In the genomic region with DNA sequence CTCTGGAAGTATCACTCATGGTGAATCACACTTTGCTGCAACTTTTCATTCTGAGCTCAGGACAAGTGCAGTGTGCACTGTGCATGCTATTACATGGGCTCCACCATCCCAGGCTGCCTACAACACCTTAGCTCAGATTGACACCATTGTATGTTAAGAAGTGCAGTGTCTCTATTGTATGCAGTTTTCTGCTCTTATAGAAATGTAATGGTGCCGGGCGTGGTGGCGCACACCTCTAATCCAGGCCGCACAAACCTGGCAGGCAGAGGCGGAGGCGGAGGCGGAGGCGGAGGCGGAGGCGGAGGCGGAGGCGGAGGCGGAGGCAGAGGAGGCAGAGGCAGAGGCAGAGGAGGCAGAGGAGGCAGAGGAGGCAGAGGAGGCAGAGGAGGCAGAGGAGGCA, we compare ENCODE assay signal across 30 mouse cellular contexts. TPM values are rescaled to one million over a fixed set of nuclear protein-coding genes. Genes with fewer than 3 reads are reported as not detected.
DNase-seq lines count a peak whose midpoint lies in the region; ATAC-seq and TF ChIP-seq lines count a peak whose summit lies in the region.
"Had no signal": no experiment of that assay in that cellular context is flagged by ENCODE, and none has a peak within 500 bp of the region (broad histone marks: within the 10 kb centered on the region; RNA-seq: fewer than 3 reads in every experiment).

No protein-coding gene starts in this region.

- H3K4me3 ChIP-seq in E14TG2a.4 (replicated peaks; ENCODE audit: low read length) = peak overlapping the region; percentile 37; the same call in 1 of the 2 replicates
- peak overlapping the region; percentile 5; the same call in 1 of the 2 replicates for H3K4me3 ChIP-seq in ES-Bruce4 (ENCODE audit: low read depth, low read length)
- H3K4me3 ChIP-seq in ES-E14 (ENCODE audit: insufficient read depth in 1 of 2, low read depth in 1 of 2, low read length in 2 of 2, poor library complexity in 1 of 2, severe bottlenecking in 1 of 2) = peak overlapping the region; percentile 4 to 22; a peak in 1 of 4 replicates
- H3K4me3 ChIP-seq in stomach, postnatal 0 days (ENCODE audit: low read depth, low read length) = no peak overlapping the region
- H3K4me3 ChIP-seq: embryonic facial prominence, embryonic 13.5 days; embryonic facial prominence, embryonic 15.5 days; erythroblast, embryonic 14.5 days; forebrain, embryonic 10.5 days; forebrain, embryonic 12.5 days had no signal

- TF ChIP-seq POLR2A in ES-Bruce4 (IDR thresholded peaks at IDR 0.05; ENCODE audit: insufficient read depth, low read length) = no peak

- TF ChIP-seq CTCF in E14TG2a.4 (conservative IDR thresholded peaks at IDR 0.05; ENCODE audit: low read length) (no peak), ES-Bruce4 (IDR thresholded peaks at IDR 0.05; ENCODE audit: low read depth, low read length) (no peak)
- TF ChIP-seq CTCF in stomach, postnatal 0 days (IDR thresholded peaks at IDR 0.05; ENCODE audit: low read depth) = no peak

- no peak for ATAC-seq in stomach, postnatal 0 days (ENCODE audit: low FRiP score, low TSS enrichment)
- ATAC-seq: forebrain, embryonic 14.5 days; forebrain, embryonic 16.5 days had no signal

- peak overlapping the region; percentile 100 for H3K27ac ChIP-seq in ES-Bruce4 (ENCODE audit: insufficient read depth, low read length)
- H3K27ac ChIP-seq in ES-E14 (ENCODE audit: insufficient read depth, low read depth, low read length, poor library complexity, severe bottlenecking) = peak overlapping the region; percentile 99
- no peak overlapping the region for H3K27ac ChIP-seq in stomach, postnatal 0 days (replicated peaks)
- H3K27ac ChIP-seq: embryonic facial prominence, embryonic 13.5 days; embryonic facial prominence, embryonic 15.5 days; forebrain, embryonic 10.5 days; forebrain, embryonic 12.5 days had no signal

- WGBS in stomach, postnatal 0 days = 84% methylated on average over 13 of the region's 13 CpGs

- H3K4me1 ChIP-seq in E14TG2a.4 (replicated peaks; ENCODE audit: low read depth, low read length) (peaks cover 46% of the 10 kb centered on the region), ES-Bruce4 (ENCODE audit: control insufficient read depth, insufficient read depth, low read length) (no peaks in the 10 kb centered on the region), ES-E14 (ENCODE audit: control insufficient read depth in 2 of 2, insufficient read depth in 2 of 2, low read length in 2 of 2, poor library complexity in 1 of 2) (peaks cover 4 to 12% of the 10 kb centered on the region in 2 experiments)
- H3K4me1 ChIP-seq in stomach, postnatal 0 days (replicated peaks; ENCODE audit: control insufficient read depth, insufficient read depth) = no peaks in the 10 kb centered on the region
- H3K4me1 ChIP-seq: embryonic facial prominence, embryonic 15.5 days had no signal

- H3K9ac ChIP-seq in ES-Bruce4 (ENCODE audit: low read depth, poor library complexity, severe bottlenecking) (no peak overlapping the region), ES-E14 (ENCODE audit: insufficient read depth, low read depth, low read length, poor library complexity, severe bottlenecking) (0 out of 2 replicates have a peak overlapping the region, but pooled peaks have one; percentile 44)
- no peak overlapping the region for H3K9ac ChIP-seq in stomach, postnatal 0 days (ENCODE audit: low read length)
- H3K9ac ChIP-seq: embryonic facial prominence, embryonic 13.5 days; embryonic facial prominence, embryonic 15.5 days; forebrain, embryonic 12.5 days had no signal

- no peak overlapping the region for H3K4me2 ChIP-seq in stomach, postnatal 0 days (replicated peaks; ENCODE audit: low read depth)
- H3K4me2 ChIP-seq: embryonic facial prominence, embryonic 13.5 days; embryonic facial prominence, embryonic 15.5 days; forebrain, embryonic 12.5 days had no signal

- H3K36me3 ChIP-seq in E14TG2a.4 (ENCODE audit: insufficient read depth, low read length) (peaks cover 5% of the 10 kb centered on the region; the same call in 1 of the 2 replicates), ES-Bruce4 (ENCODE audit: control insufficient read depth, insufficient read depth, low read length, poor library complexity, severe bottlenecking) (no peaks in the 10 kb centered on the region), ES-E14 (ENCODE audit: control insufficient read depth, insufficient read depth, low read length, poor library complexity, severe bottlenecking) (no peaks in the 10 kb centered on the region)
- no peaks in the 10 kb centered on the region for H3K36me3 ChIP-seq in stomach, postnatal 0 days (ENCODE audit: control insufficient read depth, insufficient read depth, low read length)
- H3K36me3 ChIP-seq: embryonic facial prominence, embryonic 13.5 days; embryonic facial prominence, embryonic 15.5 days; forebrain, embryonic 10.5 days; forebrain, embryonic 12.5 days had no signal

- TF ChIP-seq EP300 in ES-Bruce4 (IDR thresholded peaks at IDR 0.05; ENCODE audit: insufficient read depth, low read depth, low read length) = 0 out of 2 replicates have a peak, but pooled peaks have one; percentile 32
- TF ChIP-seq EP300 in stomach, postnatal 0 days (optimal IDR thresholded peaks at IDR 0.05) = no peak

- H3K27me3 ChIP-seq in E14TG2a.4 (ENCODE audit: insufficient read depth, low read length) = no peaks in the 10 kb centered on the region
- H3K27me3 ChIP-seq in ES-Bruce4 (ENCODE audit: control insufficient read depth, insufficient read depth, low read length, poor library complexity, severe bottlenecking) = no peaks in the 10 kb centered on the region
- no peaks in the 10 kb centered on the region for H3K27me3 ChIP-seq in stomach, postnatal 0 days (ENCODE audit: control insufficient read depth, insufficient read depth, low read length)
- H3K27me3 ChIP-seq: embryonic facial prominence, embryonic 15.5 days; forebrain, embryonic 12.5 days had no signal

- H3K9me3 ChIP-seq in E14TG2a.4 (ENCODE audit: low read length) (peaks cover 18% of the 10 kb centered on the region), ES-Bruce4 (replicated peaks; ENCODE audit: control insufficient read depth, insufficient read depth, low read length, poor library complexity, severe bottlenecking) (peaks cover 9% of the 10 kb centered on the region), ES-E14 (ENCODE audit: control insufficient read depth, insufficient read depth, low read depth, low read length) (peaks cover 4% of the 10 kb centered on the region; the same call in 1 of the 2 replicates)
- no peaks in the 10 kb centered on the region for H3K9me3 ChIP-seq in stomach, postnatal 0 days (ENCODE audit: control insufficient read depth, low read length)
- H3K9me3 ChIP-seq: embryonic facial prominence, embryonic 13.5 days; embryonic facial prominence, embryonic 15.5 days; forebrain, embryonic 10.5 days; forebrain, embryonic 12.5 days had no signal

- DNase-seq in ES-E14 (ENCODE audit: low read depth, low spot score) (no peak), ZHBTc4 (ENCODE audit: low read depth, low spot score) (peak; percentile 81)
- DNase-seq in stomach, postnatal 0 days (ENCODE audit: low spot score) = no peak
- no peak for DNase-seq in layer of hippocampus, postnatal 25 days (ENCODE audit: extremely low spot score in 1 of 2, low spot score in 1 of 2)
- no peak for DNase-seq in urinary bladder, postnatal 36 days (ENCODE audit: low spot score in 2 of 2)
- DNase-seq: adrenal gland, adult 2 months; adrenal gland, postnatal 10 days; adrenal gland, postnatal 25 days; cerebellum, adult 11 months; cerebellum, adult 18-20 months; cerebellum, adult 8-10 months; cerebellum, adult 9-11 months; cerebellum, postnatal 14 days; cerebellum, postnatal 36 days; embryo, embryonic 11 days had no signal

- in situ Hi-C loops in ES-E14 (cut with MboI; ENCODE audit: low sequenced_read_pairs in 2 of 2, unreplicated experiment in 2 of 2) = no loop called here

TF ChIP-seq in ES-E14, 5 proteins besides CTCF, POLR2A, EP300 and RAD21:
- TF ChIP-seq ZC3H11A (IDR thresholded peaks at IDR 0.05; ENCODE audit: borderline replicate concordance, low read depth, low read length) = no peak
- TF ChIP-seq HCFC1 (IDR thresholded peaks at IDR 0.05; ENCODE audit: borderline replicate concordance, insufficient read depth, low read length) = no peak
- no peak for TF ChIP-seq CHD2 (IDR thresholded peaks at IDR 0.05; ENCODE audit: low read depth, low read length)
- no peak for TF ChIP-seq ZNF384 (IDR thresholded peaks at IDR 0.05; ENCODE audit: low read depth, low read length)
- no peak for TF ChIP-seq MAFK (IDR thresholded peaks at IDR 0.05; ENCODE audit: insufficient read depth, low read depth, low read length)

RNA-seq across cellular contexts. Expression of a gene that starts 19.8 kb away (rescaled TPM):
- 7.8 and 11.8 TPM in 2 replicates for polyA plus RNA-seq in ES-Bruce4 (2011; ENCODE audit: insufficient read depth, insufficient read length, low read depth, missing spikeins)
- 38.9 and 43.6 TPM in 2 replicates for total RNA-seq in ES-E14 (2012; rRNA removed)
- 142 and 153 TPM in 2 replicates for polyA plus RNA-seq in stomach, postnatal 0 days (2015; fragmentation: Nextera tagmentation; extraction: Ambion mirVana)
- total RNA-seq in layer of hippocampus, postnatal 25 days (2021) = not detected
- total RNA-seq: adrenal gland, adult 2 months; adrenal gland, postnatal 10 days; adrenal gland, postnatal 25 days; adrenal gland, postnatal 4 days; common myeloid progenitor, adult 5-6 weeks; MEL had no signal
- polyA plus RNA-seq: adrenal gland, adult 2 months; C2C12; embryonic facial prominence, embryonic 11.5 days; erythroblast, embryonic 14.5 days; forebrain, embryonic 10.5 days; forebrain, embryonic 14.5 days; forebrain, embryonic 16.5 days; frontal cortex, adult 2 months had no signal

RNA-seq across cellular contexts. Expression of a gene that starts 29.9 kb away (rescaled TPM):
- 131 and 134 TPM in 2 replicates for polyA plus RNA-seq in ES-Bruce4 (2011; ENCODE audit: insufficient read depth, insufficient read length, low read depth, missing spikeins)
- 125 and 147 TPM in 2 replicates for total RNA-seq in ES-E14 (2012; rRNA removed)
- polyA plus RNA-seq in stomach, postnatal 0 days (2015; fragmentation: Nextera tagmentation; extraction: Ambion mirVana) = 33.9 and 34.5 TPM in 2 replicates
- 10 to 100 TPM; 47.0 to 49.1 TPM for total RNA-seq in layer of hippocampus, postnatal 25 days (2021)

Comparison
In these comparisons a context has a peak if more than half of its experiments do, and no peak if none do; other contexts are left out.
1. RNA of a gene that starts 19.8 kb away (total RNA-seq): 38.9 to 43.6 TPM in ES-E14; not detected in layer of hippocampus, postnatal 25 days; every median in the first group is over 10 times any median in the second.